In genomic region chr4:42957306-42957705, GRCm38 (mm10) we compare ENCODE assay signal across 37 mouse cellular contexts. TPM values are rescaled to one million over a fixed set of nuclear protein-coding genes. Genes with fewer than 3 reads are reported as not detected.
DNase-seq lines count a peak whose midpoint lies in the region; ATAC-seq and TF ChIP-seq lines count a peak whose summit lies in the region.
"Had no signal": no experiment of that assay in that cellular context is flagged by ENCODE, and none has a peak within 500 bp of the region (broad histone marks: within the 10 kb centered on the region; RNA-seq: fewer than 3 reads in every experiment).

No protein-coding gene starts in this region.

- no peak overlapping the region for H3K4me2 ChIP-seq in heart, embryonic 14.5 days (ENCODE audit: low read length)
- H3K4me2 ChIP-seq: hindbrain, embryonic 15.5 days; limb, embryonic 13.5 days; liver, embryonic 11.5 days; lung, embryonic 15.5 days; midbrain, embryonic 11.5 days; neural tube, embryonic 12.5 days had no signal

- intact Hi-C loops in gastrocnemius, adult 2 months (cut with DNase I): loop anchor here (10.0 kb wide), 1 partner anchor 1203 kb away; the partner anchor contains the start of genes Galt and Sigmar1
- intact Hi-C loops in gastrocnemius, postnatal 36 days (cut with DNase I): no loop called here
- intact Hi-C loops in heart, postnatal 25 days (cut with DNase I): no loop called here

- DNase-seq in gastrocnemius, adult 2 months: peak; percentile 18
- DNase-seq in gastrocnemius, postnatal 36 days: no peak
- DNase-seq in heart, postnatal 25 days (ENCODE audit: low spot score): no peak
- peak; percentile 20 for DNase-seq in kidney, adult 18-20 months
- DNase-seq in kidney, postnatal 4 days: no peak
- DNase-seq in layer of hippocampus, postnatal 10 days (ENCODE audit: low spot score in 2 of 2): peak; percentile 3 to 11
- no peak for DNase-seq in layer of hippocampus, adult 9-11 months
- DNase-seq: adrenal gland, adult 2 months; adrenal gland, postnatal 36 days; cerebellum, adult 18-20 months; cerebellum, postnatal 10 days; lung, postnatal 36 days; right cerebral cortex, adult 18-20 months; spleen, adult 18-20 months; thymus, postnatal 25 days had no signal

- no peaks in the 10 kb centered on the region for H3K9me3 ChIP-seq in heart, embryonic 14.5 days (ENCODE audit: control insufficient read depth, low read length)
- H3K9me3 ChIP-seq: hindbrain, embryonic 10.5 days; hindbrain, embryonic 15.5 days; limb, embryonic 13.5 days; lung, embryonic 15.5 days; neural tube, embryonic 12.5 days had no signal

- no peak for ATAC-seq in heart, embryonic 14.5 days (ENCODE audit: insufficient number of reproducible peaks, insufficient read depth, low FRiP score, low read depth)
- ATAC-seq: activated CD4-positive, CD25-positive, alpha-beta regulatory T cell, adult 4 months; forebrain, embryonic 16.5 days; inflammation-experienced regulatory T-cells, adult 6 months; midbrain, embryonic 16.5 days had no signal

- 80% methylated on average over 11 of the region's 11 CpGs for WGBS in heart, embryonic 14.5 days

- peaks cover 33 to 42% of the 10 kb centered on the region in 2 experiments for H3K4me1 ChIP-seq in heart, embryonic 14.5 days (ENCODE audit: control insufficient read depth in 2 of 2, insufficient read depth in 2 of 2, low read length in 2 of 2)
- H3K4me1 ChIP-seq: lung, embryonic 15.5 days had no signal

- TF ChIP-seq CTCF in gastrocnemius, adult 2 months (IDR thresholded peaks at IDR 0.05): no peak

- peak overlapping the region; percentile 100 for H3K27ac ChIP-seq in gastrocnemius, adult 2 months
- H3K27ac ChIP-seq in heart, embryonic 14.5 days (replicated peaks in 1 of 2; ENCODE audit: control insufficient read depth in 1 of 2, insufficient read depth in 1 of 2, low read depth in 2 of 2, low read length in 2 of 2): peak overlapping the region in 1 of 2 experiments; percentile 76; a peak in 2 of 4 replicates
- H3K27ac ChIP-seq: hindbrain, embryonic 10.5 days; hindbrain, embryonic 15.5 days; kidney, postnatal 0 days; left cerebral cortex, adult 2 months; limb, embryonic 13.5 days; lung, embryonic 15.5 days; neural tube, embryonic 12.5 days had no signal

- 0 out of 2 replicates have a peak overlapping the region, but pooled peaks have one; percentile 2 for H3K9ac ChIP-seq in heart, embryonic 14.5 days (ENCODE audit: low read length)
- H3K9ac ChIP-seq: hindbrain, embryonic 15.5 days; limb, embryonic 13.5 days; lung, embryonic 15.5 days; neural tube, embryonic 12.5 days had no signal

- H3K36me3 ChIP-seq in heart, embryonic 14.5 days (ENCODE audit: control insufficient read depth, insufficient read depth, low read length): peaks cover 33% of the 10 kb centered on the region

- H3K27me3 ChIP-seq in heart, embryonic 14.5 days (ENCODE audit: control insufficient read depth, insufficient read depth, low read length): no peaks in the 10 kb centered on the region
- H3K27me3 ChIP-seq: CH12.LX; hindbrain, embryonic 15.5 days; limb, embryonic 13.5 days; lung, embryonic 15.5 days; neural tube, embryonic 12.5 days had no signal

- peak overlapping the region; percentile 93 for H3K4me3 ChIP-seq in gastrocnemius, adult 2 months
- no peak overlapping the region for H3K4me3 ChIP-seq in heart, embryonic 14.5 days (ENCODE audit: control insufficient read depth in 1 of 2, insufficient read depth in 1 of 2, low read depth in 1 of 2, low read length in 2 of 2)
- H3K4me3 ChIP-seq: erythroblast, embryonic 14.5 days; hindbrain, embryonic 10.5 days; hindbrain, embryonic 15.5 days; limb, embryonic 13.5 days; lung, embryonic 15.5 days; neural tube, embryonic 12.5 days had no signal

RNA-seq across cellular contexts. Expression of gene Dnajb5, which starts 7.7 kb away (rescaled TPM):
- total RNA-seq in gastrocnemius, adult 2 months (2021): 100 to 1,000 TPM; 178 to 216 TPM
- 100 to 1,000 TPM; 191 to 213 TPM for total RNA-seq in gastrocnemius, postnatal 36 days (2021)
- polyA plus RNA-seq in heart, embryonic 14.5 days (2014; fragmentation: Nextera tagmentation; extraction: Ambion mirVana): 17.9 and 18.3 TPM in 2 replicates
- 10 to 100 TPM; 83.5 to 93.2 TPM for total RNA-seq in heart, postnatal 25 days (2021)
- total RNA-seq in layer of hippocampus, postnatal 10 days (2021): 100 to 1,000 TPM; 192 to 205 TPM
- polyA plus RNA-seq: erythroblast, embryonic 14.5 days had no signal

RNA-seq across cellular contexts. Expression of gene 1700022I11Rik, which starts 12.1 kb away (rescaled TPM):
- total RNA-seq in gastrocnemius, adult 2 months (2021): not detected
- not detected for total RNA-seq in gastrocnemius, postnatal 36 days (2021)
- 0.57 and 0.70 TPM in 2 replicates for polyA plus RNA-seq in heart, embryonic 14.5 days (2014; fragmentation: Nextera tagmentation; extraction: Ambion mirVana)
- not detected for total RNA-seq in heart, postnatal 25 days (2021)
- total RNA-seq in layer of hippocampus, postnatal 10 days (2021): not detected
- total RNA-seq: adrenal gland, adult 2 months; adrenal gland, postnatal 36 days; gastrocnemius, adult 8-10 months; left cerebral cortex, adult 2 months; left cerebral cortex, postnatal 36 days; megakaryocyte, adult 5-6 weeks had no signal
- polyA plus RNA-seq: adrenal gland, adult 2 months; brain, embryonic 14.5 days; erythroblast, embryonic 14.5 days; gonadal fat pad, adult 2 months had no signal

RNA-seq across cellular contexts. Expression of gene Phf24, which starts 40.8 kb away (rescaled TPM):
- 1 to 10 TPM in 1 of 2 experiments, under 1 TPM in 1; 0.41 to 1.3 TPM for total RNA-seq in gastrocnemius, adult 2 months (2021)
- total RNA-seq in gastrocnemius, postnatal 36 days (2021): under 1 TPM; 0.15 to 0.97 TPM
- 5.6 and 5.8 TPM in 2 replicates for polyA plus RNA-seq in heart, embryonic 14.5 days (2014; fragmentation: Nextera tagmentation; extraction: Ambion mirVana)
- 1 to 10 TPM; 9.0 to 9.4 TPM for total RNA-seq in heart, postnatal 25 days (2021)
- 100 to 1,000 TPM; 129 to 142 TPM for total RNA-seq in layer of hippocampus, postnatal 10 days (2021)
- total RNA-seq: CH12.LX; megakaryocyte, adult 5-6 weeks had no signal
- polyA plus RNA-seq: C2C12; erythroblast, embryonic 14.5 days; inflammation-experienced regulatory T-cells, adult 6 months had no signal

RNA-seq across cellular contexts. Expression of gene Vcp, which starts 43.0 kb away (rescaled TPM):
- total RNA-seq in gastrocnemius, adult 2 months (2021): 100 to 1,000 TPM; 229 to 272 TPM
- total RNA-seq in gastrocnemius, postnatal 36 days (2021): 100 to 1,000 TPM; 225 to 248 TPM
- 469 and 477 TPM in 2 replicates for polyA plus RNA-seq in heart, embryonic 14.5 days (2014; fragmentation: Nextera tagmentation; extraction: Ambion mirVana)
- total RNA-seq in heart, postnatal 25 days (2021): 100 to 1,000 TPM; 244 to 266 TPM
- 100 to 1,000 TPM; 249 to 263 TPM for total RNA-seq in layer of hippocampus, postnatal 10 days (2021)

RNA-seq across cellular contexts. Expression of gene Fancg, which starts 53.0 kb away (rescaled TPM):
- 1 to 10 TPM in 1 of 2 experiments, under 1 TPM in 1; 0.84 to 1.2 TPM for total RNA-seq in gastrocnemius, adult 2 months (2021)
- 1 to 10 TPM in 1 of 2 experiments, under 1 TPM in 1; 0.84 to 1.1 TPM for total RNA-seq in gastrocnemius, postnatal 36 days (2021)
- 10.8 and 11.7 TPM in 2 replicates for polyA plus RNA-seq in heart, embryonic 14.5 days (2014; fragmentation: Nextera tagmentation; extraction: Ambion mirVana)
- 1 to 10 TPM; 3.8 to 4.3 TPM for total RNA-seq in heart, postnatal 25 days (2021)
- 10 to 100 TPM in 1 of 2 experiments, 1 to 10 TPM in 1; 8.4 to 11.9 TPM for total RNA-seq in layer of hippocampus, postnatal 10 days (2021)

Comparison
In these comparisons a context has a peak if more than half of its experiments do, and no peak if none do; other contexts are left out.
1. DNase-seq: peak in gastrocnemius, adult 2 months (single experiment), kidney, adult 18-20 months (single experiment) and layer of hippocampus, postnatal 10 days (2 of 2); none in gastrocnemius, postnatal 36 days (0 of 2), heart, postnatal 25 days (single experiment), kidney, postnatal 4 days (0 of 2) and layer of hippocampus, adult 9-11 months (single experiment).
2. RNA of gene Phf24, which starts 40.8 kb away (total RNA-seq): 129 to 142 TPM in layer of hippocampus, postnatal 10 days; 9.0 to 9.4 TPM in heart, postnatal 25 days, 0.41 to 1.3 TPM in gastrocnemius, adult 2 months and 0.15 to 0.97 TPM in gastrocnemius, postnatal 36 days; every median in the first group is over 10 times any median in the second.